In the genomic region with DNA sequence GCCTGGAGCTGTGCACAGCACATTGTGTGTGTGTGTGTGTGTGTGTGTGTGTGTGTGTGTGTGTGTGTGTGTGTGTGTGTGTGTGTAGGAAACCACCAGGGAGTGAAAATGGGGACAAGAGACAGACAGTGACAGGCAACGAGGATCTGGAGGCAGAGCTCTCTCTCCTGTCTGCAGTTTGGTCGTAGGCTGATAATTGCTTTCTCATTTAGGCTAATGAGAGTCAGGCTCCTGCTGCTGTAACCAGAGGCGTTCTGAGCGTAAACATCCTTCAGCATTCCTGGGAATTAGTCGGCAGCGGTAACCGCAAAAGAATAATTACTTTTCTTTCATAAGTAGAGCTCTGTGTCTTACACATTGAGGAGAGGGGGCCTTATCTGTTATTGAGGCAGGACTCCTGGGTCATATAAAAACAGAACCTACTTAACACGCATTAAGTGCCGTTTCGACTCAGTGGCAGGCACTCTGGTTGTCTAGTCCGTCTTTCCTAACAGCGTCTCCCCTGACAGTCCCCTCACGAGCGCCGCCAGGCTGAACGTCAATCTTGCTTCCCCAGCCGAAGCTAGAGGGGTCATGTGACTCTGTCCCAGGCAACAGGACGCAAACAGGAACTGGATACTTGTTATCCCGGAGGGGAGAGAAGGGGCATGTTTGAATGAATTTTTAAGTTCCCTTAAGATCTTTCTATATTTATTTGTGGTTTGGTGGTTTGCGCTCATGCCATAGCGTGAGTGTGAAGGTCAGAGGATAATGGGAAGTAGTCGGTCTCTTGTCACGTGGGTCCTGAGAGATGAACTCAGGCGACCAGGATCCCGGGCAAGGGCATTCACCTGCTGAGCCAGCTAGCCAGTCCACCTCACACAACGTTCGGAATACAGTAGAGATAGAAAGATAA, we compare ENCODE assay signal across 8 mouse cellular contexts. TPM values are rescaled to one million over a fixed set of nuclear protein-coding genes. Genes with fewer than 3 reads are reported as not detected.
A peak's percentile ranks its signal among the peaks of the same experiment; 100 is the strongest.
DNase-seq lines count a peak whose midpoint lies in the region; ATAC-seq lines count a peak whose summit lies in the region.

No protein-coding gene starts in this region.

- peak overlapping the region; percentile 36 for H3K4me3 ChIP-seq in forebrain, embryonic 12.5 days (replicated peaks)

- H3K27ac ChIP-seq in forebrain, embryonic 12.5 days = peak overlapping the region; percentile 79

- 0 out of 2 replicates have a peak, but pooled peaks cover 13% of the 10 kb centered on the region for H3K27me3 ChIP-seq in forebrain, embryonic 12.5 days
- no peaks in the 10 kb centered on the region for H3K27me3 ChIP-seq in splenic B cell, adult 2 months (ENCODE audit: control insufficient read depth, insufficient read depth, low read length, poor library complexity, severe bottlenecking)

- intact Hi-C loops in heart, postnatal 36 days (cut with DNase I) = no loop called here

- no peaks in the 10 kb centered on the region for H3K36me3 ChIP-seq in forebrain, embryonic 12.5 days (replicated peaks)
- H3K36me3 ChIP-seq in splenic B cell, adult 2 months (ENCODE audit: control insufficient read depth, insufficient read depth, low read length, poor library complexity, severe bottlenecking) = no peaks in the 10 kb centered on the region

- H3K9me3 ChIP-seq in forebrain, embryonic 12.5 days = no peaks in the 10 kb centered on the region

- ATAC-seq in forebrain, embryonic 12.5 days (ENCODE audit: low FRiP score) = peak; percentile 80
- ATAC-seq in megakaryocyte-erythroid progenitor cell, adult 5-6 weeks (replicated peaks; ENCODE audit: low FRiP score, low TSS enrichment, poor library complexity, severe bottlenecking) = peak; percentile 82

- H3K4me2 ChIP-seq in forebrain, embryonic 12.5 days = peak overlapping the region; percentile 62

- peaks cover 14% of the 10 kb centered on the region for H3K4me1 ChIP-seq in forebrain, embryonic 12.5 days

- H3K9ac ChIP-seq in forebrain, embryonic 12.5 days = peak overlapping the region; percentile 40

- WGBS in forebrain, embryonic 12.5 days = under 1% methylated on average over 27 of the region's 27 CpGs

- peak; percentile 34 for DNase-seq in cerebellum, adult 11-12 months
- DNase-seq in cerebellum, adult 11 months = no peak
- peak; percentile 79 for DNase-seq in adrenal gland, postnatal 14 days
- peak; percentile 67 to 68 for DNase-seq in heart, postnatal 36 days
- DNase-seq in layer of hippocampus, postnatal 36 days = peak; percentile 34 to 38
- DNase-seq in splenic B cell, adult 2 months (ENCODE audit: low read depth, low spot score) = peak; percentile 75

RNA-seq across cellular contexts. Expression of a gene that starts 4.1 kb away (rescaled TPM):
- total RNA-seq in adrenal gland, postnatal 14 days (2021) = 325 and 436 TPM in 2 replicates
- polyA plus RNA-seq in forebrain, embryonic 12.5 days (2016; fragmentation: Nextera tagmentation; extraction: Ambion mirVana) = 1,281 and 1,312 TPM in 2 replicates
- 100 to 1,000 TPM; 136 to 209 TPM for total RNA-seq in heart, postnatal 36 days (2021)
- 1,000 to 10,000 TPM; 1,068 to 1,130 TPM for total RNA-seq in layer of hippocampus, postnatal 36 days (2021)
- 1,358 and 1,376 TPM in 2 replicates for total RNA-seq in megakaryocyte-erythroid progenitor cell, adult 5-6 weeks (2014; fragmentation: Nextera tagmentation)
- total RNA-seq in megakaryocyte-erythroid progenitor cell, adult 5-6 weeks (2017) = 3,639 and 4,695 TPM in 2 replicates

RNA-seq across cellular contexts. Expression of a gene that starts 24.2 kb away (rescaled TPM):
- total RNA-seq in adrenal gland, postnatal 14 days (2021) = not detected in 2 replicates
- not detected in 2 replicates for polyA plus RNA-seq in forebrain, embryonic 12.5 days (2016; fragmentation: Nextera tagmentation; extraction: Ambion mirVana)
- not detected for total RNA-seq in heart, postnatal 36 days (2021)
- not detected for total RNA-seq in layer of hippocampus, postnatal 36 days (2021)
- not detected in 2 replicates for total RNA-seq in megakaryocyte-erythroid progenitor cell, adult 5-6 weeks (2014; fragmentation: Nextera tagmentation)
- not detected in 2 replicates for total RNA-seq in megakaryocyte-erythroid progenitor cell, adult 5-6 weeks (2017)

RNA-seq across cellular contexts. Expression of a gene that starts 31.2 kb away (rescaled TPM):
- total RNA-seq in adrenal gland, postnatal 14 days (2021) = 35.2 and 41.6 TPM in 2 replicates
- 28.2 and 33.5 TPM in 2 replicates for polyA plus RNA-seq in forebrain, embryonic 12.5 days (2016; fragmentation: Nextera tagmentation; extraction: Ambion mirVana)
- 10 to 100 TPM; 28.2 to 32.0 TPM for total RNA-seq in heart, postnatal 36 days (2021)
- total RNA-seq in layer of hippocampus, postnatal 36 days (2021) = 10 to 100 TPM; 42.2 to 45.1 TPM
- total RNA-seq in megakaryocyte-erythroid progenitor cell, adult 5-6 weeks (2014; fragmentation: Nextera tagmentation) = 19.0 and 42.1 TPM in 2 replicates
- 29.1 and 29.5 TPM in 2 replicates for total RNA-seq in megakaryocyte-erythroid progenitor cell, adult 5-6 weeks (2017)
